Mouse (Mus musculus): ENCODE data around the gene Atp6v0a4.

DNA sequence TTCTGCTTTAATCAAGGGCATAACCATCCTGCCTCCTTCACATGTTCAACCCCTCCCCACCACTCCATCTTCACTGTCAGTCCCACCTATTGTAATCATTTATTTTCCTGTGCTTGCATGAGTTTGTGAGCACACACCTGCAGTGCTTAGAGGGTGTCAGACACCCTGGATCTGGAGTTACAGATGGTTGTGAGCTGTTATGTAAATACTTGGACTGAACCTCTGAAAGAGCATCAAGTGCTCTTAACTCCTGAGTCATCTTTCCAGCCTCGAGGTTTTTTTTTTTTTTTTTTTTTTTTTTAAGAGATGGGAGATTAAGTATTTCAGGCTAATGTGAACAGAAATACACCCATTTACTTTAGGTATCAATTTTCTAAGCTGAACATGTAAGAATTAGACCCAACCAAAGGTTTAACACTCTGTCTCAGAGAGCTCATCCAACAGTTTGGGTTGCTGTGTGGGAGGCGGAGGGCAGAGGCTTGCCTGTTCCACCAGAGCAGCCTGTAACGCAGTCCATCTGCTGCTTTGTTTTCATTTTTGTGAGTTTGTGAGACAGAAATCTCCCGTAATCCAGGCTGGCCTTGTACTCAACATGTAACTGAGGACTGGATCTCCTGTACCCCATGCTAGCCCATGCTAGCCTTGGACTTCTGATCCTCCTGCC is 8.1 kb downstream of the Atp6v0a4 start:
- TF ChIP-seq POLR2A (IDR thresholded peaks at IDR 0.05; ENCODE audit: borderline replicate concordance, control insufficient read depth, low read depth, low read length): no peak
- no peak for TF ChIP-seq CTCF (IDR thresholded peaks at IDR 0.05; ENCODE audit: control insufficient read depth, insufficient read depth, low read length)
